Mouse (Mus musculus) limb, embryonic 11.5 days (tissue): ENCODE measurements around the gene Gna13. TPM values are rescaled to one million over a fixed set of nuclear protein-coding genes. Genes with fewer than 3 reads are reported as not detected.

Source experiments
- ATAC-seq: fragments of 200-750 bp; cut with Nextera tagmentation; 2 replicates; pipeline ENCODE4 v1.8.0; 2017; ENCODE audit warnings: low read depth; ENCODE audit not compliant: insufficient number of reproducible peaks, low FRiP score, low TSS enrichment
- DNase-seq: peaks from one replicate; pipeline ENCODE4 v3.0.0-alpha.2; 2015; ENCODE audit warnings: low spot score
- H3K27ac ChIP-seq: fragments of 300-500 bp; sonication (generic); replicated peaks from 2 replicates; pipeline ENCODE4 v1.5.1; 2014; ENCODE audit warnings: low read depth, mild to moderate bottlenecking, low read length
- H3K27me3 ChIP-seq: fragments of 300-500 bp; sonication (generic); 2 replicates; pipeline ENCODE4 v1.6.1; 2014; ENCODE audit warnings: mild to moderate bottlenecking, low read length, mixed read lengths; ENCODE audit not compliant: control insufficient read depth, insufficient read depth
- H3K36me3 ChIP-seq: fragments of 300-500 bp; sonication (generic); 2 replicates; pipeline ENCODE4 v1.6.1; 2014; ENCODE audit warnings: mild to moderate bottlenecking, low read length, moderate library complexity, mixed read lengths; ENCODE audit not compliant: control insufficient read depth, insufficient read depth
- H3K4me1 ChIP-seq: fragments of 300-500 bp; sonication (generic); 2 replicates; pipeline ENCODE4 v1.6.1; 2014; ENCODE audit warnings: low read length, mixed read lengths; ENCODE audit not compliant: control insufficient read depth, insufficient read depth
- H3K4me2 ChIP-seq: fragments of 300-500 bp; sonication (generic); 2 replicates; pipeline ENCODE4 v1.6.1; 2014; ENCODE audit warnings: low read depth, mild to moderate bottlenecking, moderate library complexity; ENCODE audit not compliant: severe bottlenecking
- H3K4me3 ChIP-seq: fragments of 300-500 bp; sonication (generic); 2 replicates; pipeline ENCODE4 v1.5.1; 2014; ENCODE audit warnings: low read depth, low read length
- H3K9ac ChIP-seq: fragments of 300-500 bp; sonication (generic); 2 replicates; pipeline ENCODE4 v1.6.1; 2014; ENCODE audit warnings: mild to moderate bottlenecking, low read length
- H3K9me3 ChIP-seq: fragments of 300-500 bp; sonication (generic); 2 replicates; pipeline ENCODE4 v1.6.1; 2016; ENCODE audit warnings: low read length; ENCODE audit not compliant: control insufficient read depth
- WGBS: fragments of 180-500 bp; shearing (Covaris S2); extraction: QIAGEN DNeasy Blood & Tissue Kit; methylation state at CpG from one replicate; pipeline ENCODE4 v1.1.7; 2014; 5-methylcytosine and 5-hydroxymethylcytosine counted together
- polyA plus RNA-seq: library from polyadenylated mRNA; unstranded; fragments of >200 nt; fragmentation: Nextera tagmentation; extraction: Ambion mirVana; gene quantifications from 2 replicates; pipeline ENCODE4 v1.2.1, GENCODE M21; 2014

Gene Gna13
- polyA plus RNA-seq, 1 experiment from 2014 or later: 25.4 TPM

GRCm38 (mm10) chr11:109329331-109329730, 33.3 kb upstream of the Gna13 start:
- Histone ChIP-seq H3K9ac (no peak overlapping the region), H3K4me2 (no peak overlapping the region), H3K36me3 (no peaks in the 10 kb centered on the region), H3K9me3 (no peaks in the 10 kb centered on the region), H3K27me3 (no peaks in the 10 kb centered on the region), H3K4me1 (no peaks in the 10 kb centered on the region), H3K27ac (no peak overlapping the region), H3K4me3 (no peak overlapping the region)
- ATAC-seq: no peak
- DNase-seq: no peak
- WGBS: 59% methylated on average over 4 of the region's 4 CpGs

- peak; percentile 70; the same call in 1 of the 2 replicates for ATAC-seq
- 33% methylated on average over 17 of the region's 17 CpGs for WGBS
Measured at GRCm38 (mm10) chr11:109330706-109331393, 31.8 kb upstream of the Gna13 start.

GRCm38 (mm10) chr11:109331424-109331824, 31.2 kb upstream of the Gna13 start:
- H3K9me3 ChIP-seq: no peaks in the 10 kb centered on the region
- no peak overlapping the region for H3K9ac ChIP-seq
- no peak overlapping the region for H3K27ac ChIP-seq
- WGBS: 4% methylated on average over 6 of the region's 6 CpGs
- H3K4me2 ChIP-seq: peak overlapping the region; percentile 30
- H3K4me1 ChIP-seq: no peaks in the 10 kb centered on the region
- no peaks in the 10 kb centered on the region for H3K27me3 ChIP-seq
- DNase-seq (peak; percentile 96), ATAC-seq (peak; percentile 85)
- H3K4me3 ChIP-seq: no peak overlapping the region
- H3K36me3 ChIP-seq: no peaks in the 10 kb centered on the region

More at GRCm38 (mm10) chr11:109330706-109331393, 31.8 kb upstream of the Gna13 start:
- no peaks in the 10 kb centered on the region for H3K9me3 ChIP-seq
- H3K27me3 ChIP-seq: no peaks in the 10 kb centered on the region
- H3K4me2 ChIP-seq: peak overlapping the region; percentile 30
- no peak overlapping the region for H3K27ac ChIP-seq
- no peak for DNase-seq
- no peak overlapping the region for H3K9ac ChIP-seq
- H3K4me3 ChIP-seq: no peak overlapping the region
- H3K4me1 ChIP-seq: no peaks in the 10 kb centered on the region
- no peaks in the 10 kb centered on the region for H3K36me3 ChIP-seq

DNA sequence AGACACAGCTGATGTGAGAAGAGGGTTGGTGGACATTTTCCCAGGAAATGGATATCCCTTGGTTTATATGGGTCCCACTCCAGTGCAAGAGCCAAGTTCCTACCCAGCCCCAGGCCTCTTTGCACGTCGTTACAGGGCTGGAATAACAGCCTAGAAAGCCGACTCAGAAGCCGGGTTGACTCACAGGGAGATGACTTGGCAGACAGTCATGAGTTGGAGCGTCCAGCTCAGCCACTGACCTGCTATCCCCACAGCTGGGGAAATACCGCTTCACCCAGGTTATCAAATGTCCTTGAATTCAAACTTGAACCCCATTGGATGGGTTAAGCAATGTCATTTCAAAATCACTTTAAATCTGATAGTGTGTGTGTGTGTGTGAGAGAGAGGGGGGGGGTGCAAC, 29.9 kb upstream of the Gna13 start:
- H3K36me3 ChIP-seq: no peaks in the 10 kb centered on the region
- no peak overlapping the region for H3K4me3 ChIP-seq
- no peak overlapping the region for H3K9ac ChIP-seq
- no peaks in the 10 kb centered on the region for H3K4me1 ChIP-seq
- ATAC-seq (no peak), DNase-seq (no peak)
- 64% methylated on average over 6 of the region's 6 CpGs for WGBS
- H3K27ac ChIP-seq: no peak overlapping the region
- H3K27me3 ChIP-seq: no peaks in the 10 kb centered on the region
- H3K9me3 ChIP-seq: no peaks in the 10 kb centered on the region
- H3K4me2 ChIP-seq: no peak overlapping the region

- WGBS: 94% methylated on average over 4 of the region's 4 CpGs
- Histone ChIP-seq H3K4me3 (no peak overlapping the region), H3K9me3 (peaks cover 3% of the 10 kb centered on the region; the same call in 1 of the 2 replicates), H3K4me1 (no peaks in the 10 kb centered on the region), H3K27ac (no peak overlapping the region), H3K9ac (no peak overlapping the region), H3K27me3 (no peaks in the 10 kb centered on the region), H3K36me3 (no peaks in the 10 kb centered on the region), H3K4me2 (no peak overlapping the region)
- ATAC-seq: no peak
- no peak for DNase-seq
Measured at GRCm38 (mm10) chr11:109334773-109335172, 27.9 kb upstream of the Gna13 start.

DNA sequence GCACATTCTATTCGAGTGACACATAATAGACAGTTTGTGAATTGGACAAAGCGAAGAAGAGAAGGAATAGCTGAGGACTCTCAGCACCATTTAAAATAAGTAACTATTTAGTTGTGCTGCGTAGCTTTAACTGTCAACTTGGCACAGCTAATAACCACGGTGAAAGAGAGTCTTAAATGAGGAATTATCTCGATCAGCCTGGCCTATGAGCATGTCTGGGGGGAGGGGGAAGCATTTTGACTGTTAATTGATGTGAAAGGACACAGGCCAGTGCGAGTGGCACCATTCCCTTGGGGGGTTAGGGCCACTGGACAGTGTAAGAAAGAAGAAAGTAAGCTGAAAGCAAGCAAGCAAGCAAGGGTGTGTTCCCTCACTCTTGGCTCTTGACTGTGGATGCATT, 26.7 kb upstream of the Gna13 start:
- H3K9ac ChIP-seq: no peak overlapping the region
- WGBS: 63% methylated on average over 6 of the region's 6 CpGs
- DNase-seq: no peak
- H3K4me3 ChIP-seq: no peak overlapping the region
- no peak for ATAC-seq
- H3K27me3 ChIP-seq: no peaks in the 10 kb centered on the region
- no peaks in the 10 kb centered on the region for H3K36me3 ChIP-seq
- no peak overlapping the region for H3K4me2 ChIP-seq
- peaks cover 3% of the 10 kb centered on the region; the same call in 1 of the 2 replicates for H3K9me3 ChIP-seq
- no peak overlapping the region for H3K27ac ChIP-seq
- no peaks in the 10 kb centered on the region for H3K4me1 ChIP-seq

DNA sequence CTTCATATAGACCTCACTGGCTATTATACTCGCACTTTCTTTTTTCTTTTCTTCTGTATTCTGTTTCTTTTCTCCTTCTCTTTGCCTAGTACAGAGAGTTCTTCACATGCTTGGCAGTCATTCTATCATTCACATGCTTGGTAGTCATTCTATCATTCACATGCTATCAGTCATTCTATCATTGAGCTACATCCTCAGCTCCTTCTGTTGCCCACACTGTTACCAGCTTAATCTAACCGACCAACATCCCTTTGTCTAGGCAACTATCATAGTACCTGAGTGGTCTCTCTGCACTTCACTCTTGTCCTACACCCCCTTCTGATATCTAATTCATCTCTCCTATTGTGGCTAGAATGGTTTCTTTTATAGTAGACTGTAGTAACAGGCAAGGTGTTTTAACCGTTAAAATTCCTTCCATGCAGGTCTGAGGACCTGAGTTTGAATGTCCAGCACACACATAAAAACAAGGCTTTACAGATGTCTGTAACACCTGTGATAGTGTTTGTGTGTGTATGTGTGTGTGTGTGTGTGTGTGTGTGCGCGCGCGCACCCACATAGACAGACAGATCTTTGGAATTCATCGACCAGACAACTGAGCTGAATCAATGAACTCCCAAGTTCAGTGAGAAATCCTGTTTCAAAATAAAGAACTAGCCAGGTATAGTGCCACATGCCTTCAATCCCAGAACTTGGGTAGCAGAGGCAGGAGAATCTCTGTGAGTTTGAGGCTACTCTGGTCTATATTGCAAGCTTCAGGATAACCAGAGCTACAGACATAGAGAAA, 23.3 kb upstream of the Gna13 start:
- Histone ChIP-seq H3K27ac (no peak overlapping the region), H3K9ac (no peak overlapping the region), H3K4me3 (no peak overlapping the region), H3K4me1 (no peaks in the 10 kb centered on the region), H3K9me3 (peaks cover 3% of the 10 kb centered on the region; the same call in 1 of the 2 replicates), H3K36me3 (no peaks in the 10 kb centered on the region), H3K27me3 (no peaks in the 10 kb centered on the region), H3K4me2 (no peak overlapping the region)
- ATAC-seq: no peak
- DNase-seq: no peak
- WGBS: 94% methylated on average over 8 of the region's 8 CpGs

DNA sequence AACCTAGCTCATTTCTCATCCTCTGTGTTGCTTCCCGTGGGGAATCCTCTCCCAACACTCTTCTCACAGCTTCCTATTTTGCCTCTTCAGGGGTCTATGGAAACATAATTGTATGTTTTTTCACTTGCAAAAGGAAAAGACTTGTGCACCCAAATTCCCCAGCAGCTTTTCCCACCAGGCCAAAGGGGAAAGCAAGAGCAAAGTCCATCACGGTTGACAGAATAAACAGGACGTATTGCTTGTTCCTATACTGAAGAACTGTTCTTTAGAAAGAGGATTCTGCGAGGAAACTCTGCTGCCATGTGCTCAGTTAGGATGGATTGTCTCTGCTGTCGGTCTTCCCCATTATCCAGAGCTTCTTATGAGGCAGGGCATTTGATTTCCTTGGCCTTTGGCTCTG, 22.1 kb upstream of the Gna13 start:
- DNase-seq: no peak
- 77% methylated on average over 5 of the region's 5 CpGs for WGBS
- Histone ChIP-seq H3K27ac (no peak overlapping the region), H3K36me3 (no peaks in the 10 kb centered on the region), H3K4me3 (no peak overlapping the region), H3K27me3 (no peaks in the 10 kb centered on the region), H3K9me3 (peaks cover 3% of the 10 kb centered on the region; the same call in 1 of the 2 replicates), H3K9ac (no peak overlapping the region), H3K4me2 (no peak overlapping the region), H3K4me1 (no peaks in the 10 kb centered on the region)
- no peak for ATAC-seq
